Mouse (Mus musculus): ENCODE measurements around the gene Fam111a. TPM values are rescaled to one million over a fixed set of nuclear protein-coding genes. Genes with fewer than 3 reads are reported as not detected.

Fam111a gene
- polyA plus RNA-seq, 1 experiment from 2014 or later: 18.4 TPM

GRCm38 (mm10) chr19:12518541-12518890 is 27.0 kb upstream of the Fam111a start:
- Histone ChIP-seq H3K4me2 (peak overlapping the region; percentile 62), H3K27ac (no peak overlapping the region), H3K36me3 (replicated peaks) (no peaks in the 10 kb centered on the region), H3K9me3 (no peaks in the 10 kb centered on the region), H3K27me3 (no peaks in the 10 kb centered on the region), H3K9ac (no peak overlapping the region), H3K4me3 (replicated peaks) (no peak overlapping the region; the same call in 1 of the 2 replicates), H3K4me1 (no peaks in the 10 kb centered on the region)
- ATAC-seq (ENCODE audit: low FRiP score): peak; percentile 14; the same call in 1 of the 2 replicates

DNA sequence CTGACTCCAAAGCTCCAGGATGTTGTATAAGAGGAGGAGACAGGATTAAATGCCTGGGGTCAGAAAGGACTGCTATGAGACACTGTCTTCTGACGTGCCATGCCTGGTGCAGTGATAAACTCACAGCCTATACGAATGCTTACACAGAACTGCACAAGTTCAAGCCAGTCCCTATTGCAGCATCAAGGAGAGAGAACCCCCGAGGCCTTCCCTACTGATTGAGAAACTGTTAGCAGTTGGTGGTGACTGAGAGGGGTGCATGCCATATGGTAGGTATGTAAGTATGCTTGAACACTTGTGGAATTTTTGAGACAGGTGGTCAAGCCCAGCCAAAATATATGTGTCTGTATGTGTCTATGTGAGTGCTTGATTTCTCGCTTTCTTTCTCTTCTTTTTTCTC is 22.2 kb upstream of the Fam111a start:
- 52% methylated on average over 4 of the region's 4 CpGs for WGBS
- ATAC-seq (ENCODE audit: low FRiP score): no peak

DNA sequence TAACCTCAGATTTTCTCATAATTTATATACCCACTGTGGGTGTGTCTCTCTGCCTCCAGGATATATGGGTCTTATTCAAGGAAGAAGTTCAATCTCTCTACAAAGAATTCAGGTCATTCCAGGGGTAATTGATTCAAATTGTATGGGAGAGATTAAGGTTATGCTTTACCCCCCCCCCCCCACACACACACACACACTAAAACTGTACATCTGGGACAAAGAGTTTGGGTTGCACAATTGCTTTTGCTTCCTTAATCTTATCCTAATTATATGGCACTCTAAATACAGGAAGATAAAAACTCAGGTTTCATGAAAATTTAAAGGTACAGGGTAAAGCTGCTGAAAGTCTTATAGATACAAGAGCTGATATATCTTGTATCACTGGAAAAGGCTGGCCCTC is 8.4 kb upstream of the Fam111a start:
- no peak for ATAC-seq (ENCODE audit: low FRiP score)
- Histone ChIP-seq H3K27ac (no peak overlapping the region), H3K9ac (no peak overlapping the region), H3K36me3 (replicated peaks) (no peaks in the 10 kb centered on the region), H3K27me3 (no peaks in the 10 kb centered on the region), H3K4me1 (no peaks in the 10 kb centered on the region), H3K4me3 (replicated peaks) (no peak overlapping the region), H3K4me2 (no peak overlapping the region), H3K9me3 (no peaks in the 10 kb centered on the region)

More for the DNA sequence above, 22.2 kb upstream of the Fam111a start:
- Histone ChIP-seq H3K4me2 (no peak overlapping the region), H3K36me3 (replicated peaks) (no peaks in the 10 kb centered on the region), H3K27ac (no peak overlapping the region), H3K4me1 (no peaks in the 10 kb centered on the region), H3K9me3 (no peaks in the 10 kb centered on the region), H3K4me3 (replicated peaks) (no peak overlapping the region), H3K27me3 (no peaks in the 10 kb centered on the region), H3K9ac (no peak overlapping the region)

DNA sequence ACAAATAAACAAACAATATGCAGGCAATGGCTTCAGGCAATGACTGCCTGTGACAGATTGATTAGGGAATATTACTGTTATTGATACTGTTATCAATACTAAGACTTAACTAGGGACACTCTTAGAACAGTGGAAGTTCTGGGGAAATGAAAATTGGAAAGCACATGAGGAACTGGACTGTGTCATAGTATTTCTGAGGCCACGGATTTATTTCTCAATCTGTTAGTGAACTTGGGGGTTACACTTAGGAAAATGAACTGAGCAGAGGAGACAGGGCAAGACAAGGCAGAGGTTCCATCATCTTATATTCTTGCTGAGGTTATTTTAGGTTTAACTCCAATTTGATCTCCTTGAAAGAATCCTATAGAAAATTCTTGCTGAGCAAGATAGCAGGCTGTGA is 5.6 kb upstream of the Fam111a start:
- H3K4me3 ChIP-seq (replicated peaks): no peak overlapping the region
- H3K27me3 ChIP-seq: no peaks in the 10 kb centered on the region
- WGBS: 87% methylated on average over 1 of the region's 1 CpGs
- ATAC-seq (ENCODE audit: low FRiP score): no peak
- no peak overlapping the region for H3K9ac ChIP-seq
- H3K9me3 ChIP-seq: no peaks in the 10 kb centered on the region
- H3K36me3 ChIP-seq (replicated peaks): no peaks in the 10 kb centered on the region
- no peaks in the 10 kb centered on the region for H3K4me1 ChIP-seq
- H3K27ac ChIP-seq: no peak overlapping the region
- no peak overlapping the region for H3K4me2 ChIP-seq

DNA sequence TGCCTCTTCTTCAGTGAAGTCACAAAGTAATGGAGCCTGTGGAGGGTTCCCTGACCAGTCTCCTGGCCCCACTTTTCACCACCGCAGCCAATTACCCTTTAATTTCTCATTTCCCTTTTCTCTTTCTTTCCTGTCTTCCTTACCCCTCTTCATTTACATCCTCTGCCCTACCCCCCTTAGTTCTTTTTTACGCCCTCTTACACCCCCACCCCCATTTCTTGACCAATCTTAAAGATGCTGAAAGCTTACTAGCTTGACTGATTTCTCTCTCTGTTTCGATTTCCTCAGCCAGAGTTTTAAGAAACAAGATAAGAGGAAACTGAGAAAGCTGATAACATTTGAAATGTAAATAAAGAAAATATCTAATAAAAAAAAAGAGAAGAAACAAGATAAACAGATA is 4.8 kb upstream of the Fam111a start:
- no peak for ATAC-seq (ENCODE audit: low FRiP score)
- no peak overlapping the region for H3K4me3 ChIP-seq (replicated peaks)

GRCm38 (mm10) chr19:12541644-12542043 is 3.9 kb upstream of the Fam111a start:
- ATAC-seq (ENCODE audit: low FRiP score): no peak
- no peak overlapping the region for H3K4me3 ChIP-seq (replicated peaks)
- H3K9ac ChIP-seq: no peak overlapping the region
- no peaks in the 10 kb centered on the region for H3K36me3 ChIP-seq (replicated peaks)
- 33% methylated on average over 2 of the region's 2 CpGs for WGBS
- no peak overlapping the region for H3K4me2 ChIP-seq
- no peaks in the 10 kb centered on the region for H3K4me1 ChIP-seq
- H3K9me3 ChIP-seq: no peaks in the 10 kb centered on the region
- no peak overlapping the region for H3K27ac ChIP-seq
- H3K27me3 ChIP-seq: no peaks in the 10 kb centered on the region

More for the DNA sequence above, 4.8 kb upstream of the Fam111a start:
- no peaks in the 10 kb centered on the region for H3K4me1 ChIP-seq
- H3K36me3 ChIP-seq (replicated peaks): no peaks in the 10 kb centered on the region
- H3K27ac ChIP-seq: no peak overlapping the region
- H3K9ac ChIP-seq: no peak overlapping the region
- WGBS: 81% methylated on average over 3 of the region's 3 CpGs
- H3K4me2 ChIP-seq: no peak overlapping the region
- H3K27me3 ChIP-seq: no peaks in the 10 kb centered on the region
- no peaks in the 10 kb centered on the region for H3K9me3 ChIP-seq

- H3K36me3 ChIP-seq (replicated peaks): no peaks in the 10 kb centered on the region
- H3K9ac ChIP-seq: no peak overlapping the region
- no peaks in the 10 kb centered on the region for H3K4me1 ChIP-seq
- no peak for ATAC-seq (ENCODE audit: low FRiP score)
- no peak overlapping the region for H3K27ac ChIP-seq
- no peaks in the 10 kb centered on the region for H3K27me3 ChIP-seq
- no peak overlapping the region for H3K4me3 ChIP-seq (replicated peaks)
- WGBS: 74% methylated on average over 5 of the region's 5 CpGs
- no peaks in the 10 kb centered on the region for H3K9me3 ChIP-seq
- H3K4me2 ChIP-seq: no peak overlapping the region
Observed at GRCm38 (mm10) chr19:12549166-12549565, 3.6 kb downstream of the Fam111a start.

- no peak overlapping the region for H3K27ac ChIP-seq
- H3K4me1 ChIP-seq: no peaks in the 10 kb centered on the region
- no peak overlapping the region for H3K4me3 ChIP-seq (replicated peaks)
- no peak for ATAC-seq (ENCODE audit: low FRiP score)
- H3K4me2 ChIP-seq: no peak overlapping the region
- H3K9me3 ChIP-seq: no peaks in the 10 kb centered on the region
- H3K36me3 ChIP-seq (replicated peaks): no peaks in the 10 kb centered on the region
- no peaks in the 10 kb centered on the region for H3K27me3 ChIP-seq
- 77% methylated on average over 5 of the region's 5 CpGs for WGBS
- no peak overlapping the region for H3K9ac ChIP-seq
Observed at GRCm38 (mm10) chr19:12550005-12550942, 4.7 kb downstream of the Fam111a start.

DNA sequence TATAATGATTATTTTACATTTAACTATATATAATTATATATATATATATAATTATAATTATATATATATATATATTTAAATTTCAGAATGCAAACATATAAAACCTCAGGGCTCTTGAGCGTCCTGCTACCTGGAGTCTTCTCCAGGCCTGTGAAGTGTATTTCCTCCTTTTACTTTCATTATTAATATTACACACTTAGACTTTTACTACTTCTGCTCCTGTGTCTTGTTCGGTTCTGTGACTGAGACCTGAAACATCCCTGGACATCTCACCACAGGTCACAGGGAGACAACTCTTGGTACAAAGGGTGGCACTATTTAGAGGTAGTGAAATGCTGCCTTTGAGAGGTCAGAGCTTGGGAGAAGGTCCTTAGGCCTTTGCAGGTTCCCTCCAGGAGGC is 10.8 kb downstream of the Fam111a start:
- H3K36me3 ChIP-seq (replicated peaks): no peaks in the 10 kb centered on the region
- H3K9me3 ChIP-seq: no peaks in the 10 kb centered on the region
- WGBS: 87% methylated on average over 2 of the region's 2 CpGs
- H3K27ac ChIP-seq: no peak overlapping the region
- no peaks in the 10 kb centered on the region for H3K4me1 ChIP-seq
- no peak for ATAC-seq (ENCODE audit: low FRiP score)
- no peaks in the 10 kb centered on the region for H3K27me3 ChIP-seq
- no peak overlapping the region for H3K4me2 ChIP-seq
- H3K4me3 ChIP-seq (replicated peaks): no peak overlapping the region
- H3K9ac ChIP-seq: no peak overlapping the region

- Histone ChIP-seq H3K36me3 (replicated peaks) (no peaks in the 10 kb centered on the region), H3K27ac (no peak overlapping the region), H3K4me3 (replicated peaks) (no peak overlapping the region), H3K27me3 (no peaks in the 10 kb centered on the region), H3K9ac (no peak overlapping the region), H3K4me1 (no peaks in the 10 kb centered on the region), H3K9me3 (no peaks in the 10 kb centered on the region), H3K4me2 (no peak overlapping the region)
- WGBS: 90% methylated on average over 4 of the region's 4 CpGs
- ATAC-seq (ENCODE audit: low FRiP score): no peak
Observed at GRCm38 (mm10) chr19:12558219-12558618, 12.7 kb downstream of the Fam111a start.

- H3K4me2 ChIP-seq: no peak overlapping the region
- no peaks in the 10 kb centered on the region for H3K9me3 ChIP-seq
- H3K36me3 ChIP-seq (replicated peaks): no peaks in the 10 kb centered on the region
- H3K4me3 ChIP-seq (replicated peaks): no peak overlapping the region
- H3K9ac ChIP-seq: no peak overlapping the region
- no peak for ATAC-seq (ENCODE audit: low FRiP score)
- H3K27ac ChIP-seq: no peak overlapping the region
- no peaks in the 10 kb centered on the region for H3K27me3 ChIP-seq
- H3K4me1 ChIP-seq: no peaks in the 10 kb centered on the region
Observed at GRCm38 (mm10) chr19:12564197-12564596, 18.7 kb downstream of the Fam111a start.

DNA sequence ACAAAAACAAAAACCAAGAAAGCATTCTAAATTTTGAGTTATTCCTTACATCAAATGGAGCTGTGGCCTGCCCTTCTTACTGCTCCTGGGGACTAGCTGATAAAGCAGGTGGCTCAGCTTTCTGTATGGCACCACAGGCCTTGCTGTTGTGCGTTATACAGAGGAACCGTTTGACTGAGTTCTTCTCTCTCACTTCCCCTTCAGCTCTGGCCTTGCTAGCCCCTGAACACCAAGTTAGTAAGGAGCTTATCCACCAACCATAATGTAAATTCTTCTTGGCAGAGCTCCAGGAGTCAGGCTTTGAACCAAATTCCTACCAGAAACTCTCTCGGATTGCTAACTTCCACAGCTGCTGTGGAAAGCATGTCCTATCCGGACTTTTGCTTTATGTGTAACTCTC is 21.5 kb downstream of the Fam111a start:
- H3K4me3 ChIP-seq (replicated peaks): no peak overlapping the region
- no peak overlapping the region for H3K9ac ChIP-seq
- 70% methylated on average over 4 of the region's 4 CpGs for WGBS
- H3K27ac ChIP-seq: no peak overlapping the region
- no peak for ATAC-seq (ENCODE audit: low FRiP score)
- no peak overlapping the region for H3K4me2 ChIP-seq
- no peaks in the 10 kb centered on the region for H3K9me3 ChIP-seq
- no peaks in the 10 kb centered on the region for H3K4me1 ChIP-seq
- H3K36me3 ChIP-seq (replicated peaks): no peaks in the 10 kb centered on the region
- no peaks in the 10 kb centered on the region for H3K27me3 ChIP-seq

GRCm38 (mm10) chr19:12570866-12571265 is 25.3 kb downstream of the Fam111a start:
- Histone ChIP-seq H3K27me3 (no peaks in the 10 kb centered on the region), H3K9ac (no peak overlapping the region), H3K4me2 (no peak overlapping the region), H3K36me3 (replicated peaks) (no peaks in the 10 kb centered on the region), H3K9me3 (no peaks in the 10 kb centered on the region), H3K27ac (no peak overlapping the region), H3K4me1 (peaks cover 19% of the 10 kb centered on the region), H3K4me3 (replicated peaks) (no peak overlapping the region)
- ATAC-seq (ENCODE audit: low FRiP score): no peak
- 76% methylated on average over 2 of the region's 2 CpGs for WGBS

Data from forebrain, embryonic 12.5 days (tissue).